Mouse (Mus musculus) megakaryocyte progenitor cell, adult 5-6 weeks (primary cell): ENCODE measurements around the gene BC030499. TPM values are rescaled to one million over a fixed set of nuclear protein-coding genes. Genes with fewer than 3 reads are reported as not detected.
A peak's percentile ranks its signal among the peaks of the same experiment; 100 is the strongest.

ENCODE experiments used
- ATAC-seq: replicated peaks from 2 replicates; pipeline ENCODE4 v1.8.0; 2016; ENCODE audit warnings: mild to moderate bottlenecking, moderate TSS enrichment, inconsistent platforms; ENCODE audit not compliant: poor library complexity
- total RNA-seq, 2 experiments: library from RNA; stranded (forward) in 1 of 2; stranded (reverse) in 1 of 2; fragments of 157-497, 149-512 nt in 1 of 2; fragments of 200-1000 nt in 1 of 2; gene quantifications; 2 replicates each; pipeline versions ENCODE4 v1.2.3 to v1.2.4; 2015 to 2017

Gene BC030499
- total RNA-seq, 2 experiments from 2014 or later = 0.30 to 2.0 TPM

DNA sequence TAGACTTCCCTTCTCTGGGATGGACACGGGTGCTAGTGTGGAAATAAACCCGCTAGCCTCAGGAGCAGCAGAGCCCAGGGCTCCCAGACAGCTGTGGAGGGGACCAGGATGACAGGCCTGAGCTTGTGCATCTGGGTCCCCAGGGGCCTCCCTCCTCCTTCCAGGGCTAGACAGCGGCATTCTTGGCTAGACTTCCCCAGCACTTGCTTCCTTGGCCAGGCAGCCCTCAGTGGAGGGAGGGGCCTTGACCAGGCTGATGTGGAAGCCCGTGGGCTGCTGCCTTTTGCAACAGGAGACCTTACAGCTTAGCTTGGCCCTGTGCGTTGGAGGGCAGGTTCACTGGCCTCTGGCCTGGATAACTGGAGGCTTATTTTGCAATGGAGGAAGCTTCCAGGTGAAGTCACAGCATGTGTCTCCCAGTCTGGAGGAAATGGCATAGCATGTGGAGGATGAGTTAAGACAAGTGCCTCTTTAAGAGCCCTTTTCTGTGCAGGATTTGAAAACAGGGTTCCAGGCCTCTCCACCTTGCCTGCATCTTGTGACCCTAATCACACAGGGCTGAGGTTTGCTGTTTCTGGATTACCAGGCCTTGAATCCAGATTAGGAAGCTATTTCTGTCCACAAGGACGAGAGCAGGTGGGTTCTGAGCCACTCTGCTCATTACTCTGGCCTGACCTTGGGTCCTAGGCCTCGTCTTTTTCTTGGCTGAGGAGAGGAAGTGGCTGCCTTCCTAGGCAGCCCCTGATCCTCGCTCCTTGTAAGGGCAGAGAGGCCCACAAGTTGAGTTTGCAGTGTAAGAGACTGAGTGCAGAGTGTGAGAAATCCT lies 54.5 kb downstream of the BC030499 start:
- peak; percentile 6 for ATAC-seq

DNA sequence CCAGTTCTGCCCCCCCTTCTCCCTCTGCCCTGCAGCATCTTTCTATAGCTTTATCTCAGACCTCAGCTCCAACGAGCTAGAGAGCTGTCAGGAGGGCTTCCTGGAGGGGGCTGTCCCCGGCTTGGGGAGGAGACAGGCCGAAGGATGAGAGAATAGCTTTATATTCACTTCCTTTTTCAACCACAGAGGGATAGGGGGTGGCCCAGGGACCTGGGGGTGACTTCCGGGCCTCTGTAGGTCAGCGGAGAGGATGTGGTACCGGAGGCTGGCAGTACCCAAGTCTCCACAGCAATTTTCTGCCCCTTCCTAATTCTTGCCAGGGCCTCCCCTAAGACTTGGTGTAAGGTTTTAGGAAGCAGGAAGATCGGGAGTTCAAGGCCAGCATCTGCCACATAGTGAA lies 55.2 kb downstream of the BC030499 start:
- ATAC-seq = peak; percentile 37

Other genes starting within 250 kb of the BC030499 start
- gene Eral1, start 210.5 kb upstream of the BC030499 start, total RNA-seq (2015) = 22.3 and 23.8 TPM in 2 replicates
- gene Eral1, start 210.5 kb upstream of the BC030499 start, total RNA-seq (2017) = 25.0 and 26.2 TPM in 2 replicates
- gene Fam222b, start 196.2 kb upstream of the BC030499 start, total RNA-seq (2015) = 20.3 and 20.6 TPM in 2 replicates
- 5.7 and 6.0 TPM in 2 replicates for gene Fam222b, start 196.2 kb upstream of the BC030499 start, total RNA-seq (2017)
- gene Traf4, start 125.3 kb upstream of the BC030499 start, total RNA-seq (2015) = 4.7 TPM in 2 replicates
- 2.5 and 3.2 TPM in 2 replicates for gene Traf4, start 125.3 kb upstream of the BC030499 start, total RNA-seq (2017)
- 4.4 and 7.8 TPM in 2 replicates for gene Nek8, start 114.2 kb upstream of the BC030499 start, total RNA-seq (2015)
- gene Nek8, start 114.2 kb upstream of the BC030499 start, total RNA-seq (2017) = 3.4 and 6.0 TPM in 2 replicates
- 4.0 and 6.3 TPM in 2 replicates for gene Tlcd1, start 114.1 kb upstream of the BC030499 start, total RNA-seq (2015)
- gene Tlcd1, start 114.1 kb upstream of the BC030499 start, total RNA-seq (2017) = 3.5 TPM in 2 replicates
- gene Rpl23a, start 107.3 kb upstream of the BC030499 start, total RNA-seq (2015) = 3,991 and 4,341 TPM in 2 replicates
- 2,958 and 3,443 TPM in 2 replicates for gene Rpl23a, start 107.3 kb upstream of the BC030499 start, total RNA-seq (2017)
- gene Rab34, start 102.4 kb upstream of the BC030499 start, total RNA-seq (2015) = 1.3 and 1.5 TPM in 2 replicates
- gene Rab34, start 102.4 kb upstream of the BC030499 start, total RNA-seq (2017) = 1.3 and 2.4 TPM in 2 replicates
- gene Proca1, start 97.4 kb upstream of the BC030499 start, total RNA-seq (2015) = 0.10 and 0.15 TPM in 2 replicates
- not detected in 2 replicates for gene Proca1, start 97.4 kb upstream of the BC030499 start, total RNA-seq (2017)
- gene Sdf2, start 45.1 kb upstream of the BC030499 start, total RNA-seq (2015) = 71.8 and 79.5 TPM in 2 replicates
- 36.0 and 38.3 TPM in 2 replicates for gene Sdf2, start 45.1 kb upstream of the BC030499 start, total RNA-seq (2017)
- gene Supt6, start 44.9 kb upstream of the BC030499 start, total RNA-seq (2015) = 34.5 and 36.7 TPM in 2 replicates
- gene Supt6, start 44.9 kb upstream of the BC030499 start, total RNA-seq (2017) = 35.9 and 39.9 TPM in 2 replicates
- gene 2610507B11Rik, start 29.1 kb upstream of the BC030499 start, total RNA-seq (2015) = 49.4 and 56.6 TPM in 2 replicates
- 71.2 and 71.5 TPM in 2 replicates for gene 2610507B11Rik, start 29.1 kb upstream of the BC030499 start, total RNA-seq (2017)
- gene Spag5, start 10.7 kb downstream of the BC030499 start, total RNA-seq (2015) = 27.0 and 30.0 TPM in 2 replicates
- 52.6 and 54.0 TPM in 2 replicates for gene Spag5, start 10.7 kb downstream of the BC030499 start, total RNA-seq (2017)
- gene Aldoc, start 32.1 kb downstream of the BC030499 start, total RNA-seq (2015) = 0.15 and 1.0 TPM in 2 replicates
- 0.17 and 0.54 TPM in 2 replicates for gene Aldoc, start 32.1 kb downstream of the BC030499 start, total RNA-seq (2017)
- 25.6 and 28.6 TPM in 2 replicates for gene Pigs, start 37.6 kb downstream of the BC030499 start, total RNA-seq (2015)
- gene Pigs, start 37.6 kb downstream of the BC030499 start, total RNA-seq (2017) = 13.3 and 15.6 TPM in 2 replicates
- 27.2 and 34.4 TPM in 2 replicates for gene Unc119, start 52.6 kb downstream of the BC030499 start, total RNA-seq (2015)
- gene Unc119, start 52.6 kb downstream of the BC030499 start, total RNA-seq (2017) = 25.7 and 29.2 TPM in 2 replicates
- not detected in 2 replicates for gene Foxn1, start 95.7 kb downstream of the BC030499 start, total RNA-seq (2015)
- not detected in 2 replicates for gene Foxn1, start 95.7 kb downstream of the BC030499 start, total RNA-seq (2017)
- 0.10 and 1.0 TPM in 2 replicates for gene Slc13a2, start 131.4 kb downstream of the BC030499 start, total RNA-seq (2015)
- gene Slc13a2, start 131.4 kb downstream of the BC030499 start, total RNA-seq (2017) = 0.04 and 0.44 TPM in 2 replicates
- 2.4 and 2.7 TPM in 2 replicates for gene Slc46a1, start 174.9 kb downstream of the BC030499 start, total RNA-seq (2015)
- gene Slc46a1, start 174.9 kb downstream of the BC030499 start, total RNA-seq (2017) = 1.8 and 5.8 TPM in 2 replicates
- gene Sarm1, start 206.9 kb downstream of the BC030499 start, total RNA-seq (2015) = 0.17 and 0.24 TPM in 2 replicates
- gene Sarm1, start 206.9 kb downstream of the BC030499 start, total RNA-seq (2017) = 0.08 TPM in 1 of 2 replicates, not detected in the other
- gene Vtn, start 208.2 kb downstream of the BC030499 start, total RNA-seq (2015) = not detected in 2 replicates
- gene Vtn, start 208.2 kb downstream of the BC030499 start, total RNA-seq (2017) = not detected in 2 replicates
- not detected in 2 replicates for gene Sebox, start 212.6 kb downstream of the BC030499 start, total RNA-seq (2015)
- gene Sebox, start 212.6 kb downstream of the BC030499 start, total RNA-seq (2017) = not detected in 2 replicates
- 20.9 and 26.7 TPM in 2 replicates for gene Tmem199, start 221.3 kb downstream of the BC030499 start, total RNA-seq (2015)
- gene Tmem199, start 221.3 kb downstream of the BC030499 start, total RNA-seq (2017) = 27.5 and 34.4 TPM in 2 replicates
- 57.5 and 59.2 TPM in 2 replicates for gene Poldip2, start 221.4 kb downstream of the BC030499 start, total RNA-seq (2015)
- gene Poldip2, start 221.4 kb downstream of the BC030499 start, total RNA-seq (2017) = 59.2 and 77.8 TPM in 2 replicates
- 8.9 and 9.3 TPM in 2 replicates for gene Tnfaip1, start 245.5 kb downstream of the BC030499 start, total RNA-seq (2015)
- 4.2 and 5.5 TPM in 2 replicates for gene Tnfaip1, start 245.5 kb downstream of the BC030499 start, total RNA-seq (2017)
- gene Ift20, start 245.5 kb downstream of the BC030499 start, total RNA-seq (2015) = 112 and 130 TPM in 2 replicates
- gene Ift20, start 245.5 kb downstream of the BC030499 start, total RNA-seq (2017) = 158 and 160 TPM in 2 replicates